Mouse (Mus musculus) liver, postnatal 0 days (tissue): ENCODE measurements at regions not wholly inside any gene's neighbourhood (a gene's known extent, or its start where the extent isn't known, plus 50 kb on each side); places are given as distances from the start of the nearest gene placed in this dataset.

Experiments used
- CTCF ChIP-seq: sonication (generic); IDR thresholded peaks from 2 replicates; pipeline ENCODE4 v1.5.1; 2016; ENCODE audit warnings: antibody characterized with exemption, low read depth
- EP300 ChIP-seq: IDR thresholded peaks from 2 replicates; pipeline ENCODE4 v1.6.1; 2016; ENCODE audit warnings: antibody characterized with exemption, low read depth, mild to moderate bottlenecking

DNA sequence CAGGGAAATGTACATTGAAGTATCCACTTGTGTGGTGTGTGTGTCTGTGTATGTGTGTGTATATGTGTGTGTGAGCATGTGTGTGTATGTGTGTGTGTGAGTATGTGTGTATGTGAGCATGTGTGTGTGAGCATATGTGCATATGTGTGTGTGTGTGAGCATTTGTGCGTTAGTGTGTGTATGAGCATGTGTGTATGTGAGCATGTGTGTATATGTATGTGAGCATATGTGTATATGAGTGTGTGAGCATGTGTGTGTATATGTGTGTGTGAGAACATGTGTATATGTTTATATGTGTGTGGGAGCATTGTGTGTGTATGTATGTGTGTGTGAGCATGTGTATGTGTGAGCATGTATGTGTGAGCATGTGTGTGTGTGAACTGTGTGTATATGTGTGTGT lies 123.5 kb downstream of the Nuak1 start:
- TF ChIP-seq CTCF (no peak), EP300 (no peak)
